Mouse (Mus musculus): ENCODE measurements at regions not wholly inside any gene's neighbourhood (a gene's known extent, or its start where the extent isn't known, plus 50 kb on each side); places are given as distances from the start of the nearest gene placed in this dataset.

DNA sequence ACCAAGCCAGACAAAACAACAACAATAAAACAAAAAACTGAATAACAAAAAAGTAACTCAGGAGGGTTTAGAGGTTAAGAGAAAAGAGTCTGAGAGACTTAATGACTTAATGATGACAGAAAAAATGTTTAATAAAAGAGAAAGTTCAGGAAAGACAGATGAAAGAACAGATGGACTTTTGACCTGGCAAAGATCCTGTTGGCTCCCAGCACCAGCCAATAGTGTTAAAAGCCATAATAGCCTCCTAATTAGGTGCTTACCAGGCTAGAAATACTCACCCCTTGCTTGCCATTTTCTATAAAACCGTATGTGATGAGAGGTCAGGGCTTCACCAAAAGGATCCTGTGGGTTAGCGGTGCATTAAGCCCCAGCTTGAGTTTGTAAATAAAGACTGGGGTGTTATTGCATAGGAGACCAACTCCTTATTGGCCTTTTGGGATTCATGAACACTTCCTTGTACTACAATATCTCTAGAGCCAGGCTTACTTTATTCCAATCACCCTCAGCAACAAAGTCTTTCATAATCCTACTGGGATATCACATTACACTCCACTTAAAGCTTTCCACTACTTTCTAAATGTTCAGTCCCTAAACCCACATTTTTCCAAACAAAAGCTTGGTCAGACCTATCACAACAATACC lies 282.1 kb upstream of the Rasa1 start:
- intact Hi-C loops (cut with DNase I), result no loop called here

DNA sequence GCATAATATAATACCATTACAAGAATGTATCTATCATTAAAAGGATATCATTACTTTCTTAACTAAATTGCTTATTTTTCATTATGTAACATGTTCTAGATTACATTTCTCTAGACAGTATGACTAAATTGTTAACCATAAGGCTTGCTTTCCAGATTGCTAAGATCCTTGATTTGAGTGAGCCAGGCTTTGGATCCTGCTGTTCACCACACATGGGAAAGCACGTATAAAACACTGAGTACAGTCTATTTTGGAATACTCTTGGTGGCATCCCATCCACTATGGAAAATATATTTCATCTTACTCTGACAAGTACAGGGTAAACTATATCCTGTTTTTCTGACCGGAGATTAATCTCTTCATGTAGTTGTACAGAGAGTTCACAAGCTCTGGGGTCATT lies 268.9 kb upstream of the Rasa1 start:
- WGBS, result 65% methylated on average over 2 of the region's 2 CpGs
- H3K9ac ChIP-seq (ENCODE audit: low read depth, low read length), result no peak overlapping the region
- H3K27ac ChIP-seq, result no peak overlapping the region
- no peak overlapping the region for H3K4me3 ChIP-seq
- intact Hi-C loops (cut with DNase I), result no loop called here
- DNase-seq, result no peak
- no peaks in the 10 kb centered on the region for H3K4me1 ChIP-seq (ENCODE audit: control insufficient read depth, insufficient read depth, low read length)
- H3K79me2 ChIP-seq (replicated peaks; ENCODE audit: control insufficient read depth, insufficient read depth, low read length), result no peaks in the 10 kb centered on the region
- no peaks in the 10 kb centered on the region for H3K36me3 ChIP-seq (ENCODE audit: control insufficient read depth, insufficient read depth, low read length)
- no peaks in the 10 kb centered on the region for H3K27me3 ChIP-seq (ENCODE audit: control insufficient read depth, insufficient read depth, low read length)
- TF ChIP-seq EP300 (IDR thresholded peaks at IDR 0.05; ENCODE audit: insufficient read depth, low read depth, low read length) (no peak), POLR2A (IDR thresholded peaks at IDR 0.05; ENCODE audit: insufficient read depth, low read depth, low read length) (no peak), CTCF (IDR thresholded peaks at IDR 0.05) (no peak)

More for the DNA sequence above, 282.1 kb upstream of the Rasa1 start:
- H3K36me3 ChIP-seq (ENCODE audit: control insufficient read depth, insufficient read depth, low read length), result no peaks in the 10 kb centered on the region
- 78% methylated on average over 2 of the region's 2 CpGs for WGBS
- H3K9ac ChIP-seq (ENCODE audit: low read depth, low read length), result no peak overlapping the region
- no peak for DNase-seq
- H3K27ac ChIP-seq, result no peak overlapping the region
- no peaks in the 10 kb centered on the region for H3K79me2 ChIP-seq (replicated peaks; ENCODE audit: control insufficient read depth, insufficient read depth, low read length)
- H3K27me3 ChIP-seq (ENCODE audit: control insufficient read depth, insufficient read depth, low read length), result no peaks in the 10 kb centered on the region
- H3K4me1 ChIP-seq (ENCODE audit: control insufficient read depth, insufficient read depth, low read length), result no peaks in the 10 kb centered on the region
- H3K4me3 ChIP-seq, result no peak overlapping the region
- no peak for TF ChIP-seq CTCF (IDR thresholded peaks at IDR 0.05)
- TF ChIP-seq POLR2A (IDR thresholded peaks at IDR 0.05; ENCODE audit: insufficient read depth, low read depth, low read length), result no peak
- TF ChIP-seq EP300 (IDR thresholded peaks at IDR 0.05; ENCODE audit: insufficient read depth, low read depth, low read length), result no peak

DNA sequence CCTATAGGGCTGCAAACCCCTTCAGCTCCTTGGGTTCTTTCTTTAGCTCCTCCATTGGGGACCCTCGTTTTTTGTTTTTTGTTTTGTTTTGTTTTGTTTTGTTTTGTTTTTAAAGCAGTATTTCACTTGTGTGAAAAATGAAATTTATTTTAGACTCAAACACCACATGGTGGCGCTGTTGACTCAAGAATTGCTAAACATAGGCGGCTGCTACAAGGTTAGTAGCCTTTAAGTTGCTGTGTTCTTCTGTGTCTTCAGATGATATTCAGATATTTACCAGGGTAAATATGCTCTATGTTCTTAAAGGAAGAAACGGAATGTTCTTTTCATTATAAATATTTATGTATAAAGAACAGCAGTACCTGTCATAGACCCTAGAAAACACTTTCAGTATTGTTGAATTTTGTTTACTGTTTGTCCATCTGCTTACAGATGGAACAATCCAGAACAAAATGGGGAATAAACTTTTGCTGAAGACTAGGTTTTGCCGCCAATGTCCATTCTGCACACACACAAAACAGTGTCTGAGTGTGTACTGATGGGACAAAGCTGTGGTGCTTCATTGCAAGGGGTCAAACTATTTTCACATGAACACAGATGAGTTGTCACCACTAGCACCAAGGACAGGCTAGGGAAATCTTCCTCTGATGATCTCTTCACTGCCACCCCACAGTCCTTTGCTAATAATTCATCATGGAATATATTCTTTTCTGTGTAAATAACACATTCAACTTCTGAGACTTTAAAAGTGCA lies 267.3 kb upstream of the Rasa1 start:
- Histone ChIP-seq H3K36me3 (ENCODE audit: control insufficient read depth, insufficient read depth, low read length) (no peaks in the 10 kb centered on the region), H3K27me3 (ENCODE audit: control insufficient read depth, insufficient read depth, low read length) (no peaks in the 10 kb centered on the region), H3K4me3 (no peak overlapping the region), H3K9ac (ENCODE audit: low read depth, low read length) (no peak overlapping the region), H3K27ac (no peak overlapping the region), H3K4me1 (ENCODE audit: control insufficient read depth, insufficient read depth, low read length) (no peaks in the 10 kb centered on the region), H3K79me2 (replicated peaks; ENCODE audit: control insufficient read depth, insufficient read depth, low read length) (no peaks in the 10 kb centered on the region)
- 10% methylated on average over 5 of the region's 5 CpGs for WGBS
- TF ChIP-seq POLR2A (IDR thresholded peaks at IDR 0.05; ENCODE audit: insufficient read depth, low read depth, low read length), result no peak
- TF ChIP-seq CTCF (IDR thresholded peaks at IDR 0.05), result peak; percentile 66
- TF ChIP-seq EP300 (IDR thresholded peaks at IDR 0.05; ENCODE audit: insufficient read depth, low read depth, low read length), result no peak
- intact Hi-C loops (cut with DNase I), result no loop called here
- DNase-seq, result peak; percentile 15 to 32

DNA sequence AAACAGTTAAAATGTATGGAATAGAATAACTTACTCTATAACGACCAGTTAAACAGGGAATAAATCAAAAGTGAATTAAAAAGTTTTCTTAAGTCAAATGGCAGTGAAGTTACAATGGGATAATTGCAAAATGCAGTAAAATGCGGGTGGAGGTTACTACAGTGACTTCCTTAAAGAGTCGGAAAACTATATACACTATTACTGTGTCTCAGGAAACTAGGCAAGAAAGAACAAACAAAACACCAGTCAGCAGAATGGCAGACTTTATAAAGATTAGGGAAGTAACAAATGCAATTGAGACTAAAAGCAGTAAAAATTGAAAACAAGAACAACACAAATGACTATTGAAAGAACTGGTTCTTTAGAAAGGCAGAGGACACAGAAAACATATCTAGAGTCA lies 264.1 kb upstream of the Rasa1 start:
- H3K4me1 ChIP-seq (ENCODE audit: control insufficient read depth, insufficient read depth, low read length), result no peaks in the 10 kb centered on the region
- no peak overlapping the region for H3K4me3 ChIP-seq
- no peak overlapping the region for H3K9ac ChIP-seq (ENCODE audit: low read depth, low read length)
- H3K27ac ChIP-seq, result no peak overlapping the region
- H3K27me3 ChIP-seq (ENCODE audit: control insufficient read depth, insufficient read depth, low read length), result no peaks in the 10 kb centered on the region
- H3K79me2 ChIP-seq (replicated peaks; ENCODE audit: control insufficient read depth, insufficient read depth, low read length), result no peaks in the 10 kb centered on the region
- no peaks in the 10 kb centered on the region for H3K36me3 ChIP-seq (ENCODE audit: control insufficient read depth, insufficient read depth, low read length)
- TF ChIP-seq EP300 (IDR thresholded peaks at IDR 0.05; ENCODE audit: insufficient read depth, low read depth, low read length), result no peak
- TF ChIP-seq CTCF (IDR thresholded peaks at IDR 0.05), result no peak
- TF ChIP-seq POLR2A (IDR thresholded peaks at IDR 0.05; ENCODE audit: insufficient read depth, low read depth, low read length), result no peak
- intact Hi-C loops (cut with DNase I), result no loop called here
- DNase-seq, result no peak
- 49% methylated on average over 3 of the region's 3 CpGs for WGBS

DNA sequence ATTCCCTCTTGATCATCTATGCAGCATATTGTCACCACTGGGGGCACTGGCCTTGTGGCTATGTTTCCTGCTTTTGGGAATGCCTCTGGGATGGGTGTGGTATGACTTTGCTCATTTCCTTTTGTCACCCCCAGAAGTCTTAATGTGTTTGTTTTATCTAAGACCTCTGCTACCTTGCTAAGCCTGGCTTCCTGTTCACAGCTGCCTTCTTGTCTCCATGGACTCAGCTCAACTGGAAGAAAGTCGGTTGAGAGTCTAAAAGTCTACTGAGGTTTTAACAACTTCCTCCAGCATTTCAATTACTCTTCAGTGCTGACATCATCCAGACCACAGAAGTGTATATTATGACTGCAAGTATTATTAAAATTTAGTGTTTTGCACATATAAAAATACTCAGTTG lies 220.7 kb upstream of the Rasa1 start:
- no peak overlapping the region for H3K27ac ChIP-seq
- DNase-seq, result no peak
- peaks cover 1% of the 10 kb centered on the region; the same call in 1 of the 2 replicates for H3K4me1 ChIP-seq (ENCODE audit: control insufficient read depth, insufficient read depth, low read length)
- H3K27me3 ChIP-seq (ENCODE audit: control insufficient read depth, insufficient read depth, low read length), result no peaks in the 10 kb centered on the region
- H3K36me3 ChIP-seq (ENCODE audit: control insufficient read depth, insufficient read depth, low read length), result no peaks in the 10 kb centered on the region
- intact Hi-C loops (cut with DNase I), result no loop called here
- no peak overlapping the region for H3K9ac ChIP-seq (ENCODE audit: low read depth, low read length)
- WGBS, result 19% methylated on average over 1 of the region's 1 CpGs
- no peak overlapping the region for H3K4me3 ChIP-seq
- no peak for TF ChIP-seq POLR2A (IDR thresholded peaks at IDR 0.05; ENCODE audit: insufficient read depth, low read depth, low read length)
- TF ChIP-seq EP300 (IDR thresholded peaks at IDR 0.05; ENCODE audit: insufficient read depth, low read depth, low read length), result no peak
- peak; percentile 9; the same call in 1 of the 2 replicates for TF ChIP-seq CTCF (IDR thresholded peaks at IDR 0.05)
- H3K79me2 ChIP-seq (replicated peaks; ENCODE audit: control insufficient read depth, insufficient read depth, low read length), result no peaks in the 10 kb centered on the region

DNA sequence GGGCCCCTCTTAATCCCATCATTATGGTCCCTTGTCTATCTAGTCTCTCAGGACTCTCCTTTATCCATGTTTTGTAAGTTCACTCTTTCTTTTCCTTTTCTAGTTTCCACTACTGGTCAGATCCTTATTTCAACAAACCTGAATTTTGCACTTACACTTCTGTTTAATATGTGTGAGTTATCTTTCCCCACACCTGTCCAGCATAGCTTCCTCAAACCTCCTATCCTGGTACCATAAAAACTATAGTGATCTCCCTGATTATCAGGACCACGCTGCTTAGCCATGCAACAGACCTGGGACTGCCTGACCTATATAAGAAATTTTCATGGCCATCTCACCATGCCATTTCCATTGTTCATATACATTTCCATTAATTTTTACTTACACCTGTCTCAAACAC lies 219.6 kb upstream of the Rasa1 start:
- DNase-seq, result no peak
- peaks cover 1% of the 10 kb centered on the region; the same call in 1 of the 2 replicates for H3K4me1 ChIP-seq (ENCODE audit: control insufficient read depth, insufficient read depth, low read length)
- no peaks in the 10 kb centered on the region for H3K27me3 ChIP-seq (ENCODE audit: control insufficient read depth, insufficient read depth, low read length)
- H3K9ac ChIP-seq (ENCODE audit: low read depth, low read length), result no peak overlapping the region
- no peak for TF ChIP-seq CTCF (IDR thresholded peaks at IDR 0.05)
- 100% methylated on average over 1 of the region's 1 CpGs for WGBS
- no peaks in the 10 kb centered on the region for H3K36me3 ChIP-seq (ENCODE audit: control insufficient read depth, insufficient read depth, low read length)
- intact Hi-C loops (cut with DNase I), result no loop called here
- no peak overlapping the region for H3K4me3 ChIP-seq
- H3K27ac ChIP-seq, result no peak overlapping the region
- H3K79me2 ChIP-seq (replicated peaks; ENCODE audit: control insufficient read depth, insufficient read depth, low read length), result no peaks in the 10 kb centered on the region

Data from heart, adult 2 months (tissue).